Mouse (Mus musculus) intestine, postnatal 0 days (tissue): ENCODE results near the gene Cnot1. TPM values are rescaled to one million over a fixed set of nuclear protein-coding genes. Genes with fewer than 3 reads are reported as not detected.

ENCODE experiments used
- ATAC-seq: fragments of 200-750 bp; cut with Nextera tagmentation; 2 replicates; pipeline ENCODE4 v1.8.0; 2017; ENCODE audit warnings: mild to moderate bottlenecking, moderate TSS enrichment, moderate library complexity
- H3K27ac ChIP-seq: fragments of 300-500 bp; sonication (generic); 2 replicates; pipeline ENCODE4 v1.5.1; 2014; ENCODE audit warnings: mild to moderate bottlenecking, low read depth, low read length, moderate library complexity
- H3K27me3 ChIP-seq: fragments of 300-500 bp; sonication (generic); replicated peaks from 2 replicates; pipeline ENCODE4 v1.6.1; 2014; ENCODE audit warnings: low read length, mixed read lengths; ENCODE audit not compliant: control insufficient read depth, insufficient read depth
- H3K36me3 ChIP-seq: fragments of 300-500 bp; sonication (generic); 2 replicates; pipeline ENCODE4 v1.6.1; 2014; ENCODE audit warnings: mild to moderate bottlenecking, moderate library complexity; ENCODE audit not compliant: control insufficient read depth, insufficient read depth
- H3K4me1 ChIP-seq: fragments of 300-500 bp; sonication (generic); replicated peaks from 2 replicates; pipeline ENCODE4 v1.6.1; 2014; ENCODE audit warnings: antibody characterized with exemption, low read length, mixed read lengths; ENCODE audit not compliant: control insufficient read depth, insufficient read depth
- H3K4me2 ChIP-seq: fragments of 300-500 bp; sonication (generic); replicated peaks from 2 replicates; pipeline ENCODE4 v1.6.1; 2014; ENCODE audit warnings: low read depth, mild to moderate bottlenecking, moderate library complexity
- H3K4me3 ChIP-seq: fragments of 300-500 bp; sonication (generic); 2 replicates; pipeline ENCODE4 v1.5.1; 2014; ENCODE audit warnings: low read depth, low read length
- H3K9ac ChIP-seq: fragments of 300-500 bp; sonication (generic); 2 replicates; pipeline ENCODE4 v1.6.1; 2014; ENCODE audit warnings: mild to moderate bottlenecking, low read depth, low read length
- H3K9me3 ChIP-seq: fragments of 300-500 bp; sonication (generic); 2 replicates; pipeline ENCODE4 v1.6.1; 2016; ENCODE audit warnings: mixed run types; ENCODE audit not compliant: control insufficient read depth
- CTCF ChIP-seq: sonication (generic); IDR thresholded peaks from 2 replicates; pipeline ENCODE4 v1.5.1; 2016; ENCODE audit warnings: low read depth, mild to moderate bottlenecking, control low read depth, antibody characterized with exemption, moderate library complexity
- WGBS: fragments of 180-500 bp; shearing (Covaris S2); extraction: QIAGEN DNeasy Blood & Tissue Kit; methylation state at CpG from one replicate; pipeline ENCODE4 v1.1.7; 2014; 5-methylcytosine and 5-hydroxymethylcytosine counted together
- polyA plus RNA-seq: library from polyadenylated mRNA; unstranded; fragments of >200 nt; fragmentation: Nextera tagmentation; extraction: Ambion mirVana; gene quantifications from 2 replicates; pipeline ENCODE4 v1.2.1, GENCODE M21; 2015

Cnot1 gene
- polyA plus RNA-seq, 1 experiment from 2014 or later, result 18.2 TPM

- 20% methylated on average over 6 of the region's 6 CpGs for WGBS
- Histone ChIP-seq H3K27ac (no peak overlapping the region), H3K9me3 (no peaks in the 10 kb centered on the region), H3K27me3 (peaks cover 22% of the 10 kb centered on the region; the same call in 1 of the 2 replicates), H3K4me1 (no peaks in the 10 kb centered on the region), H3K9ac (no peak overlapping the region), H3K4me3 (no peak overlapping the region), H3K36me3 (no peaks in the 10 kb centered on the region), H3K4me2 (no peak overlapping the region)
- no peak for TF ChIP-seq CTCF
- ATAC-seq, result no peak
Observed at GRCm38 (mm10) chr8:95694631-95695030, 112.6 kb downstream of the Cnot1 start.

GRCm38 (mm10) chr8:95690929-95691541 lies 116.2 kb downstream of the Cnot1 start:
- no peak for TF ChIP-seq CTCF

GRCm38 (mm10) chr8:95688073-95688672 lies 119.1 kb downstream of the Cnot1 start:
- WGBS, result 70% methylated on average over 10 of the region's 10 CpGs
- Histone ChIP-seq H3K9me3 (no peaks in the 10 kb centered on the region), H3K4me1 (no peaks in the 10 kb centered on the region), H3K4me3 (no peak overlapping the region), H3K9ac (no peak overlapping the region), H3K27ac (no peak overlapping the region), H3K4me2 (no peak overlapping the region), H3K27me3 (no peaks in the 10 kb centered on the region), H3K36me3 (no peaks in the 10 kb centered on the region)
- ATAC-seq, result no peak
- no peak for TF ChIP-seq CTCF

More at GRCm38 (mm10) chr8:95690929-95691541, 116.2 kb downstream of the Cnot1 start:
- Histone ChIP-seq H3K9me3 (no peaks in the 10 kb centered on the region), H3K4me1 (no peaks in the 10 kb centered on the region), H3K36me3 (no peaks in the 10 kb centered on the region), H3K4me3 (no peak overlapping the region), H3K4me2 (no peak overlapping the region), H3K27ac (no peak overlapping the region), H3K9ac (no peak overlapping the region), H3K27me3 (peaks cover 13% of the 10 kb centered on the region; the same call in 1 of the 2 replicates)
- 72% methylated on average over 13 of the region's 13 CpGs for WGBS
- ATAC-seq, result no peak

- Histone ChIP-seq H3K9ac (peak overlapping the region; percentile 40), H3K4me2 (peak overlapping the region; percentile 91), H3K9me3 (no peaks in the 10 kb centered on the region), H3K27me3 (peaks cover 54% of the 10 kb centered on the region), H3K4me1 (0 out of 2 replicates have a peak, but pooled peaks cover 3% of the 10 kb centered on the region), H3K36me3 (no peaks in the 10 kb centered on the region), H3K27ac (no peak overlapping the region), H3K4me3 (peak overlapping the region; percentile 59)
- under 1% methylated on average over 45 of the region's 70 CpGs for WGBS
- TF ChIP-seq CTCF, result no peak
- peak; percentile 32; the same call in 1 of the 2 replicates for ATAC-seq
Observed at GRCm38 (mm10) chr8:95678024-95678611, 129.1 kb downstream of the Cnot1 start.

- peaks cover 54% of the 10 kb centered on the region for H3K27me3 ChIP-seq
- H3K4me2 ChIP-seq, result peak overlapping the region; percentile 91
- peak; percentile 42 for ATAC-seq
- H3K9ac ChIP-seq, result peak overlapping the region; percentile 40
- H3K4me1 ChIP-seq, result 0 out of 2 replicates have a peak, but pooled peaks cover 3% of the 10 kb centered on the region
- WGBS, result 1% methylated on average over 19 of the region's 48 CpGs
- TF ChIP-seq CTCF, result no peak
- H3K27ac ChIP-seq, result no peak overlapping the region
- no peaks in the 10 kb centered on the region for H3K9me3 ChIP-seq
- H3K36me3 ChIP-seq, result no peaks in the 10 kb centered on the region
- peak overlapping the region; percentile 59 for H3K4me3 ChIP-seq
Observed at GRCm38 (mm10) chr8:95677591-95678023, 129.7 kb downstream of the Cnot1 start.

GRCm38 (mm10) chr8:95676631-95677030 lies 130.6 kb downstream of the Cnot1 start, which contains the start of gene Ndrg4:
TSS of gene Ndrg4 (plus strand) at chr8:95676980.
- peaks cover 54% of the 10 kb centered on the region for H3K27me3 ChIP-seq
- peak within 1 kb of the TSS; percentile 91 for H3K4me2 ChIP-seq
- H3K9ac ChIP-seq, result peak within 1 kb of the TSS; percentile 40
- H3K36me3 ChIP-seq, result no peaks in the 10 kb centered on the region
- no peaks in the 10 kb centered on the region for H3K9me3 ChIP-seq
- TF ChIP-seq CTCF, result no peak
- H3K27ac ChIP-seq, result no peak within 1 kb of the TSS
- H3K4me1 ChIP-seq, result 0 out of 2 replicates have a peak, but pooled peaks cover 3% of the 10 kb centered on the region
- peak within 1 kb of the TSS; percentile 59 for H3K4me3 ChIP-seq
- WGBS, result 40% methylated on average over 9 of the region's 9 CpGs
- ATAC-seq, result no peak
